Mouse (Mus musculus): ENCODE measurements around the gene Prmt8. TPM values are rescaled to one million over a fixed set of nuclear protein-coding genes. Genes with fewer than 3 reads are reported as not detected.

Prmt8 gene
- polyA plus RNA-seq, 1 experiment: not detected

- 89% methylated on average over 11 of the region's 11 CpGs for WGBS
- TF ChIP-seq POLR2A (IDR thresholded peaks at IDR 0.05; ENCODE audit: control insufficient read depth, extremely low read depth, insufficient read depth, low read length, poor library complexity) (no peak), CTCF (IDR thresholded peaks at IDR 0.05; ENCODE audit: borderline replicate concordance, control insufficient read depth, extremely low read depth, insufficient read depth, low read length, poor library complexity) (no peak)
- H3K4me1 ChIP-seq (replicated peaks; ENCODE audit: control insufficient read depth, insufficient read depth, low read length): no peaks in the 10 kb centered on the region
- H3K27me3 ChIP-seq (ENCODE audit: control insufficient read depth, insufficient read depth, low read length): no peaks in the 10 kb centered on the region
- H3K27ac ChIP-seq (ENCODE audit: control insufficient read depth, insufficient read depth, low read length): no peak overlapping the region
- no peaks in the 10 kb centered on the region for H3K36me3 ChIP-seq (ENCODE audit: control insufficient read depth, insufficient read depth, low read length)
- no peak for DNase-seq
- no peak overlapping the region for H3K4me3 ChIP-seq (ENCODE audit: control insufficient read depth, insufficient read depth, low read length)
Measured at GRCm38 (mm10) chr6:127676866-127677265, 92.4 kb downstream of the Prmt8 start.

GRCm38 (mm10) chr6:127672071-127672470, 97.2 kb downstream of the Prmt8 start:
- H3K4me3 ChIP-seq (ENCODE audit: control insufficient read depth, insufficient read depth, low read length): no peak overlapping the region
- no peak for TF ChIP-seq POLR2A (IDR thresholded peaks at IDR 0.05; ENCODE audit: control insufficient read depth, extremely low read depth, insufficient read depth, low read length, poor library complexity)
- no peak for TF ChIP-seq CTCF (IDR thresholded peaks at IDR 0.05; ENCODE audit: borderline replicate concordance, control insufficient read depth, extremely low read depth, insufficient read depth, low read length, poor library complexity)
- no peak for DNase-seq
- H3K36me3 ChIP-seq (ENCODE audit: control insufficient read depth, insufficient read depth, low read length): no peaks in the 10 kb centered on the region
- no peaks in the 10 kb centered on the region for H3K4me1 ChIP-seq (replicated peaks; ENCODE audit: control insufficient read depth, insufficient read depth, low read length)
- no peak overlapping the region for H3K27ac ChIP-seq (ENCODE audit: control insufficient read depth, insufficient read depth, low read length)
- 92% methylated on average over 7 of the region's 7 CpGs for WGBS
- H3K27me3 ChIP-seq (ENCODE audit: control insufficient read depth, insufficient read depth, low read length): no peaks in the 10 kb centered on the region

DNA sequence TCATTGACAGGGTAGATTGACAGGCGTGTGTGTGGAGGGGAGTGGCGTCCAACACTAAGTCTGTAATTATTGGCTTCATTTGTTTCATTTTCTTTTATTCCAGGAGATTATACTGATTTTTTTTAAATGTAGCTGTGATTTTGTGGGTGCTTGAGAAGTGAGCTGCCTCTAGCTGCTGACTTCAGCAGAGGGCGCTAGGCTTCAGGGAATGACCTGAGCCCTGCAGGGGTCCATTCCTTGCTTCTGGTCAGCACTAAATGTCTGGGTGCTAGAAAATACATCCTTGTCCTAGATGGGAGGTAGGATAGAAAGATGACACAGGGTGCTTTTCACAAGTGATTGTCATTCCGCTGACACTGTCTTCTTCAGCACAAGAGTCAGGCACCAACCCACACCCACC, 99.2 kb downstream of the Prmt8 start:
- no peaks in the 10 kb centered on the region for H3K36me3 ChIP-seq (ENCODE audit: control insufficient read depth, insufficient read depth, low read length)
- H3K27ac ChIP-seq (ENCODE audit: control insufficient read depth, insufficient read depth, low read length): no peak overlapping the region
- DNase-seq: no peak
- 97% methylated on average over 4 of the region's 4 CpGs for WGBS
- H3K27me3 ChIP-seq (ENCODE audit: control insufficient read depth, insufficient read depth, low read length): no peaks in the 10 kb centered on the region
- TF ChIP-seq CTCF (IDR thresholded peaks at IDR 0.05; ENCODE audit: borderline replicate concordance, control insufficient read depth, extremely low read depth, insufficient read depth, low read length, poor library complexity): no peak
- no peak for TF ChIP-seq POLR2A (IDR thresholded peaks at IDR 0.05; ENCODE audit: control insufficient read depth, extremely low read depth, insufficient read depth, low read length, poor library complexity)
- H3K4me3 ChIP-seq (ENCODE audit: control insufficient read depth, insufficient read depth, low read length): no peak overlapping the region
- no peaks in the 10 kb centered on the region for H3K4me1 ChIP-seq (replicated peaks; ENCODE audit: control insufficient read depth, insufficient read depth, low read length)

DNA sequence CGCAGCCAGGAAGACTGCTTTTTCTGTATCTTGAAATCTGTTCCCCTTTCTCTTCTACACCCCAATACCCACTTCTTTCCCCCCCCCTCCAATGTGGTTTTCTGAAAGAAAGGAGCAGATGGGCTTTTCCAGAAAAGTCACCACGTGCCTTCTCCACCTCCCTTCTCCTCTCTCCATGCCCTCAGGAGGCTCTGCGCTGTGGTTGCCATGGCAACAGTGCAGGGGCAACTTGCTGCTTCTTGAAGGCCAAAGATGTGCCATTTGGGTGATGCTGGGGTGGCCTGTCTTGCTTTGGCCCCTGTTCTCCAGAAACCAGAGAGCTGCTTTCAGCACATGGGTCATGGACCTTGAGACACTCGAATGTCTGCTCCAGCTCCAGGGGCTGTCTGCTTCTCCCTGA, 100.0 kb downstream of the Prmt8 start:
- 86% methylated on average over 4 of the region's 4 CpGs for WGBS
- no peaks in the 10 kb centered on the region for H3K27me3 ChIP-seq (ENCODE audit: control insufficient read depth, insufficient read depth, low read length)
- no peaks in the 10 kb centered on the region for H3K36me3 ChIP-seq (ENCODE audit: control insufficient read depth, insufficient read depth, low read length)
- no peak for DNase-seq
- H3K27ac ChIP-seq (ENCODE audit: control insufficient read depth, insufficient read depth, low read length): no peak overlapping the region
- no peaks in the 10 kb centered on the region for H3K4me1 ChIP-seq (replicated peaks; ENCODE audit: control insufficient read depth, insufficient read depth, low read length)
- TF ChIP-seq CTCF (IDR thresholded peaks at IDR 0.05; ENCODE audit: borderline replicate concordance, control insufficient read depth, extremely low read depth, insufficient read depth, low read length, poor library complexity): no peak
- TF ChIP-seq POLR2A (IDR thresholded peaks at IDR 0.05; ENCODE audit: control insufficient read depth, extremely low read depth, insufficient read depth, low read length, poor library complexity): no peak
- no peak overlapping the region for H3K4me3 ChIP-seq (ENCODE audit: control insufficient read depth, insufficient read depth, low read length)

GRCm38 (mm10) chr6:127663263-127663662, 106.0 kb downstream of the Prmt8 start:
- no peaks in the 10 kb centered on the region for H3K36me3 ChIP-seq (ENCODE audit: control insufficient read depth, insufficient read depth, low read length)
- H3K4me1 ChIP-seq (replicated peaks; ENCODE audit: control insufficient read depth, insufficient read depth, low read length): no peaks in the 10 kb centered on the region
- no peaks in the 10 kb centered on the region for H3K27me3 ChIP-seq (ENCODE audit: control insufficient read depth, insufficient read depth, low read length)
- DNase-seq: no peak
- WGBS: 95% methylated on average over 7 of the region's 7 CpGs
- TF ChIP-seq CTCF (IDR thresholded peaks at IDR 0.05; ENCODE audit: borderline replicate concordance, control insufficient read depth, extremely low read depth, insufficient read depth, low read length, poor library complexity) (no peak), POLR2A (IDR thresholded peaks at IDR 0.05; ENCODE audit: control insufficient read depth, extremely low read depth, insufficient read depth, low read length, poor library complexity) (no peak)
- no peak overlapping the region for H3K27ac ChIP-seq (ENCODE audit: control insufficient read depth, insufficient read depth, low read length)
- H3K4me3 ChIP-seq (ENCODE audit: control insufficient read depth, insufficient read depth, low read length): no peak overlapping the region

DNA sequence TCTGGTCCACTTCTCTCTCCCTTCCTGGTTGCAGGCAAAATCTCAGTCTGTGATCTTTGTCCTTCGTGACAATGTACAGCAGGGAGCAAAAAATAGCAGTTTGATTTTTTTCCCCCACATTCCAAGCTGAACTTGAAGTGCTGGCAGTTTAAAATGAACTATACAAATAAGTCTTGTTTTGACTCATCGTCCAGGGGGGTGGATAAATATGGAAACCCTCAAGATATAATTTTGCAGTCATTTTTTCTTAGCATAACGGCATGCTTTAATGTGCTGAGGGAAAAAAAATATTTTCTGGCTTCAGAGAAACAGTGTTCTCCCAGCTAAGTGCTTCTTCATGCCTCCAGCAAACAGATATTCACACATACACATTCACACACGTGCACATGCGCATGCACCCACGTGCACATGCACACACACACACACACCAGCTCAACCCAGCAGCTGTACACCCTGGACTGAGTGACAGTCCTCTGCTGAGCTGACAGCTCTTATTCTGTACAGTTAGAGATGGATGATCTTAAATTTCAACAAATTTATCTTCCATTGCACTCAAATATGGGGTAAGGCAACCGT, 107.5 kb downstream of the Prmt8 start:
- Histone ChIP-seq H3K4me3 (ENCODE audit: control insufficient read depth, insufficient read depth, low read length) (no peak overlapping the region), H3K27me3 (ENCODE audit: control insufficient read depth, insufficient read depth, low read length) (no peaks in the 10 kb centered on the region), H3K27ac (ENCODE audit: control insufficient read depth, insufficient read depth, low read length) (no peak overlapping the region), H3K36me3 (ENCODE audit: control insufficient read depth, insufficient read depth, low read length) (no peaks in the 10 kb centered on the region), H3K4me1 (replicated peaks; ENCODE audit: control insufficient read depth, insufficient read depth, low read length) (no peaks in the 10 kb centered on the region)
- DNase-seq: no peak
- TF ChIP-seq CTCF (IDR thresholded peaks at IDR 0.05; ENCODE audit: borderline replicate concordance, control insufficient read depth, extremely low read depth, insufficient read depth, low read length, poor library complexity) (no peak), POLR2A (IDR thresholded peaks at IDR 0.05; ENCODE audit: control insufficient read depth, extremely low read depth, insufficient read depth, low read length, poor library complexity) (no peak)
- WGBS: 92% methylated on average over 7 of the region's 7 CpGs

DNA sequence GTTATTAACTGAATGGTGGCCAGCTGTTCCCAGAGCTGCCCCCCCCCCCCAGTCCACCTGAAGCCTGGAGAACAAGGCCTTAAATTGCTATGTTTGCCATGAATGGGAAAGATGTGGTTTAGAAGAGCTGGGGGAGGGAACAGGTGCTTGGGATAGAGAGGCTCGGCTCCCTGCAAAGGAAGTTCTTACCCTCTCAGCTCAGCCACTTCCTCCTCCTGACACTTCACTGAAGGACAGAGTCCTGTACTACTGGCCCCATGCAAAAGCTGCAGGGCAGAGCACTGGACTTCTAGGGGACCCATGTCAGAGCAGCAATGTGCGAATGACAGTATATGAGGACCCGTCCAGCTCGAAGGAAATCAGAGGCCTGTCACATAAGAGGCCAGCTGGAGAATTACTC, 109.3 kb downstream of the Prmt8 start:
- H3K4me3 ChIP-seq (ENCODE audit: control insufficient read depth, insufficient read depth, low read length): no peak overlapping the region
- TF ChIP-seq CTCF (IDR thresholded peaks at IDR 0.05; ENCODE audit: borderline replicate concordance, control insufficient read depth, extremely low read depth, insufficient read depth, low read length, poor library complexity): no peak
- H3K36me3 ChIP-seq (ENCODE audit: control insufficient read depth, insufficient read depth, low read length): no peaks in the 10 kb centered on the region
- WGBS: 77% methylated on average over 4 of the region's 4 CpGs
- no peak for DNase-seq
- no peaks in the 10 kb centered on the region for H3K4me1 ChIP-seq (replicated peaks; ENCODE audit: control insufficient read depth, insufficient read depth, low read length)
- H3K27me3 ChIP-seq (ENCODE audit: control insufficient read depth, insufficient read depth, low read length): no peaks in the 10 kb centered on the region
- H3K27ac ChIP-seq (ENCODE audit: control insufficient read depth, insufficient read depth, low read length): no peak overlapping the region
